Mouse (Mus musculus) gastrocnemius, postnatal 4 days (tissue): ENCODE results near the gene Tmem104. TPM values are rescaled to one million over a fixed set of nuclear protein-coding genes. Genes with fewer than 3 reads are reported as not detected.
A peak's percentile ranks its signal among the peaks of the same experiment; 100 is the strongest.

Experiments used
- DNase-seq, 2 experiments: peaks; one replicate each; pipeline ENCODE4 v3.0.0; 2021 to 2022; ENCODE audit warnings: low spot score in 2 of 2, mixed read lengths in 2 of 2
- total RNA-seq, 2 experiments: library from RNA; stranded (reverse); gene quantifications; 2 replicates each; pipeline ENCODE4 v1.2.3; 2021

Gene Tmem104
- total RNA-seq, 2 experiments from 2014 or later: 8.5 to 9.8 TPM

DNA sequence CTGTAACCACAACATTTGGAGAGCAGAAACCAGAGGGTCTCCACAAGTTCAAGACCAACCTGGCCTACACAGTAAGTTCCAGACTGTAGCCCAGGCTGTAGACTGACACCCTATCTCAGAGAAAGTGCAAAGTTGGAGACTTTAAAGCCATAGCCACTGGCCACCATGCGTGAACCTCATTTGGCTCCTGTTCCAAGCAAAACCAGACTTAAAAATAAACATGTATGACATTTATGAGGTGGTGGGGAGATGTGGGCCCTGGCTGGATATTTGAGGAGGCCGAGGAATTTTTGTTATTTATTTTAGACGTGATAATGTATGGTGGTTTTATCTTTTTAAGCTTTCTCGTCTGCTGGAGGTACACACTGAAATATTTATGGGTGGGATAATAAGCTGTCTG lies 71.8 kb downstream of the Tmem104 start:
- no peak for DNase-seq

GRCm38 (mm10) chr11:115262954-115263353 lies 75.7 kb downstream of the Tmem104 start:
- DNase-seq: no peak

- no peak for DNase-seq
These were observed 77.0 kb downstream of the Tmem104 start for GRCm38 (mm10) chr11:115264136-115264861.

GRCm38 (mm10) chr11:115264862-115265668 lies 77.8 kb downstream of the Tmem104 start:
- DNase-seq: no peak

DNA sequence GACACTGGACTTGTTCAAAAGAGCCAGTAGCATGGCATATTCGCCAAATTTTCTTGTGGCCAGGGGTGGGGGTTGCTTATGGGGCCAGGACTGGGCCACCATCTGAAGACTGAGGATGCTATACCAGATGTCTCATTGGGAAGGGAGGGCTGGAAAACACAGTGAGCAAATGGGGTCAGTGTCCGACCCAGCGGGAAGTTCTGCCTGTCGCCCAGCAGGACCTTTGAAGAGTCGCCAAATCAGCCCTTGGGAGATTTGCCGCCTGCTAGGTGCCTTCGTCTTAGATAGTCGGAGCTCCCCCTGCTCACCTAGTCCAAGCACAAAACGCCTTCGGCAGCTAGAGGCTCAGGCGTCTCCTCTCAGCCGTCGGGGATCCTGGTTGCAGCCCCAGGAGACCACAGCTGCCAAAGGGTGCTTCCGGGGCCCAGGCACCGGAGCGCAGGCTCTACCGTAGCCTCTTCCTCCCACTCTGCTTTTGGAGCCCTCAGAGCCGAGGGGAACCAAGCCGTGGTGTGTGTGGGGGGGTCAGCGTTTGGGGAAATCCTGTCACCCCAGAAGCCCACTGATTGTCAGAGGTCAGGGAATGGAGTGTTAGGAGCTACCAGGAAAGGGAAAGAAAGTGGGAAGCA lies 78.6 kb downstream of the Tmem104 start:
- DNase-seq: no peak

DNA sequence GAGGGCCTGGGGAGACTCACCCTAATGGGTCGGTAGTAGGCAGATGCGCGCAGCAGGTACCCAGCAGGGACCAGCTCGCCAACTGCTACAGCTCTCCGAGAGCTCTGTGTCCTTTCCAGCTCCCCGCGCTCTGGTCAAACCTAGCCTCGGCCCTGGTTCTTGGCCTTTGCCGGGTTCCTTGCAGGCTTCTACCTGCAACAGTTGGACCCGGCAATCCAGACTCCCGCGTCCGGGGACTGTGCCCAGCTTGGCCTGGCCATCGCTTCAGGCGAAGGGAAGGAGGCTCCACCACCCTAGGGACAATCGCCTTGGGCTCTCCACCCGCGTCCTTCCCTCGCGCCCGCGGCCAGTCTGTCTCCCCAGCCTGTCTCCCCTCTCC lies 79.1 kb downstream of the Tmem104 start:
- DNase-seq: no peak

DNA sequence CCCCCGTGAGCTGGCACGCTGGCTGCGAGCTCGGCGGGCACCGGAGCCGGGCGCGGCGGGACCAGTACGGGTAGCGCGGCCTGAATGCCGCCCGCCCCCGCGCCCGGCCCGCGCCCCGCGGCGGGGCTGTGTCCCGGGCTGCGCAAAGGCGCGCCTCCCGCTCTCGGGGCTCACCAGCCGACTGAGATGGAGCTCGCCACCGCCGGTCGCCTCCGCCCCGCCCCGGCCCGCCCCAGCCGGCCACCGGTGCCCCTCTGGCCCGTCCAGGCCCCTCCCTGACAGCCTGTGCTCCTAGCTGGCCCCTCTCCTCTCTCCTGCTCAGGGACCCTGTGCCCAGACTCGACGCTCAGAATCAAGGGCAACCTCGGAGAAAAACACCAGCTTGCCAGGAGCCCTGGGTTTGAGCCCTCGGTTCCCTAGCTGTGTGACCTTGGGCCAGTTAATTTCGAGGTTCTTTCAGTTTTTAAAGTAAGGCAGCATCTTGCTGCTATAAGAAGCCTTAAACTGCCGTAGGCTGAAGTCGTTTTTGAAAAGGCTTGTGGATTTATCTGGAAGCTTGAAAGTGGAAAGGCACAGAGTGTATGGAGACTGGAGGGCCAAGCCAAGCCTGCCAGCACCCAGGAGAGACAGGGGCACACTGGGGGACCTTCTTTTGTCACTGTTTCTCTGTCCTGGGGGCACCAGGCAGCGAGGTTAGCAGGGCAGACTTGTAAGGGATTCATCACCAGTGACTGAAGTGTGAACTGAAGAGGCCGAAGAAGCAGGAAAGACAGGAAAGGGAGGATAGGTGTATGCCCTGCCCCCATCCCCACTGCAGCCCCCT lies 80.0 kb downstream of the Tmem104 start, which contains the start of gene Grin2c:
TSS of gene Grin2c (minus strand) at position 183 of the 823 bp plus-strand sequence.
- DNase-seq: no peak

GRCm38 (mm10) chr11:115267958-115268357 lies 80.7 kb downstream of the Tmem104 start:
- DNase-seq: no peak

- DNase-seq: no peak
These were observed 82.2 kb downstream of the Tmem104 start for GRCm38 (mm10) chr11:115269330-115270066.

DNA sequence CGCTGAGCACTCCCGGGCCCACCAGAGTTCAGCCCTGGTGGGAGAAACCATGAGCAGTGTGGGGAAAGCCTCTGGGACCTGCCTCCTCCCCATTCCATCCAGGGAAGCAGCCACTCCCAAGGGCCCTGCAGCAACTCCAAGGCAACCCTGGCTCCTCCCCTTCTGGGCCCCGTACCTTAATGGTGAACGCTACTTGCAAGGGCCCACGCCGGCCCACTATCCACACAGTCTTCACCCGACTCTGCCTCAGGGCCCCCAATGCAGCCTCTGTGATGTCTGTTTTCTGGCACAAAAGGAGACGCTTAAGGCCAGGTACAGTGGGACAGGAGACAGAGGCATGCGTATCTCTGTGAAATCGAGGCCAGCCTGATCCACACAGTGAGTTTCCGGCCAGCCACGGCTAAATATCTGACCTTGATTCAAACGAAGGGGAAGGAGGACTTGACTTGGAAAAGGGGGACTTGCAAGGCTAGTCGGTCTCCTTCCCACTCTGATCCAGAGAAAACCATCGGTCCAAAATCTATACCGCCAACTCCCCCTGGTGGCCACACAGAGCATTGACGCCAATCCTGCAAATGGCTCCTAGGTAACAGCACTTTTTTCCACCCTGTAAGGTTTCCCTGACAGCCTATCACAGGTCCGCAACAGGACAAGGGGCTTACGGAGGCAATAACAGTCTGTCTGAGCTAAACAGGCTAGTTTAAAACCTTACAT lies 83.0 kb downstream of the Tmem104 start:
- peak; percentile 61 to 70 for DNase-seq

DNA sequence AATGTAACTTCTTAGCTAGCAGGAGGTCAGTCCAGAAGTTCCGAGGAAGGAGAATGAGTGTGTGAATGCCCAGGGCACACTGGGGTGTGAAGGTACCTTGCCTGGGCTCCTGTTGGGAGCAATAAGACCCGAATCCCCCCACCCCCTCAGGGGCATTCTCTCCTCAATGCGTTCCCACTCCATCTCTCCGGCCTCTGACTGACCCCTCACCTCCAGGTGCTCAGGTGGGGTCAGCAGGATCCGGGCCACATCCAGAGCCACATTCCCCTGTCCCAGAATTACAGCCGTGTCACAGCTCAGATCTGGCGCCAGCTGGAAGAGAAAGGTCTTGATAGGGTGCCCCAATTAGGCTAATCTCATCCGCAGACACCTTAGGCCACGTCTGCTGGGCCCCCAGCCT lies 83.8 kb downstream of the Tmem104 start:
- DNase-seq: no peak

- DNase-seq: no peak
These were observed 84.2 kb downstream of the Tmem104 start for GRCm38 (mm10) chr11:115271481-115271880.

GRCm38 (mm10) chr11:115272894-115273498 lies 85.7 kb downstream of the Tmem104 start:
- DNase-seq: no peak

DNA sequence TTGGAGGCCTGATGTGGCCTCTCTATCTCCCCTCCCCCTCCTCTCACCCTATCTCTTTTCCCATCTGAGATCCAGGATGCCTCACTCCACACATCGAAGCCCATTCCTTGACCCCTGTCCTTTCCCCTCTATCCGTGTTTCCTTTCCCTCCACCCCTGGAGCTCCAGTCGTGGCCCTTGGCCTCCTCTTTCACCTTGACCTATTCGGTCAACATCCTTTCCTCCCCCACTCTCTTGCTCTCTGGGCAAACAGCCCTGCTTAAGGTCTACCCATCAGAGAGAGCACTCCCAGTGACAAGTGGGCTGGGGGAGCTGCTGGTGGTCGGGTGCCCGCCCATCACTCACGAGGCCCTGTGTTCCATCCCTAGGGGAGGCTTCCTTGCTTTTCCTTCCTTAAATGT lies 86.4 kb downstream of the Tmem104 start:
- no peak for DNase-seq

GRCm38 (mm10) chr11:115274178-115274577 lies 86.9 kb downstream of the Tmem104 start:
- no peak for DNase-seq

DNA sequence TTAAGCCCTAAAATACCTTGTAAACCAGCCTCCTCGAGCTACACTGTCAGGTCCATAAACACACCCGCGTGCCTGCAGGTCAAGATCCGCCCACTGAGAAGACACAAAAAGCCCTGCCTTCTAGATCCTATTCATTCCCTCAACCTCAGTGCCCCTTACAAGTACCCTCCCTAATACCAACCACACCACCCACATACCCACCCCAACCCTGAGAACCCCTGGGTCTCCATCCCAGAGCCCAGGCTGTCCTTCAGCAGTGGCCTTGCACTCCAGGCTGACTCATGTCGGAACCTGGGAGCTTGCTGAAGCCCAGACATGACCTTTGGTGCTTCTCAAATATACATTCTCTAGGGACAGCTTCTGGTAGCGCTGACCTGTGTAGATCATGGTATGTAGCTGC lies 87.5 kb downstream of the Tmem104 start:
- DNase-seq: no peak

GRCm38 (mm10) chr11:115275509-115275908 lies 88.2 kb downstream of the Tmem104 start:
- DNase-seq: no peak

- no peak for DNase-seq
These were observed 88.7 kb downstream of the Tmem104 start for GRCm38 (mm10) chr11:115275954-115276353.
